Mouse (Mus musculus) thymus, adult 2 months (tissue): ENCODE measurements around the gene Heatr5a. TPM values are rescaled to one million over a fixed set of nuclear protein-coding genes. Genes with fewer than 3 reads are reported as not detected.

ENCODE experiments used
- DNase-seq: peaks from one replicate; pipeline ENCODE4 v3.0.0; 2021
- H3K27ac ChIP-seq: fragments of 200-500 bp; 2 replicates; pipeline ENCODE4 v1.5.1; 2012; ENCODE audit warnings: low read length, control low read depth; ENCODE audit not compliant: control insufficient read depth, insufficient read depth
- H3K27me3 ChIP-seq: fragments of 200-500 bp; 2 replicates; pipeline ENCODE4 v1.6.1; 2012; ENCODE audit warnings: mild to moderate bottlenecking, low read length, moderate library complexity, mixed read lengths; ENCODE audit not compliant: control insufficient read depth, insufficient read depth
- H3K36me3 ChIP-seq: fragments of 200-500 bp; 2 replicates; pipeline ENCODE4 v1.6.1; 2012; ENCODE audit warnings: mild to moderate bottlenecking, low read length, moderate library complexity; ENCODE audit not compliant: control insufficient read depth, insufficient read depth
- H3K4me1 ChIP-seq: fragments of 200-500 bp; replicated peaks from 2 replicates; pipeline ENCODE4 v1.6.1; 2012; ENCODE audit warnings: low read length; ENCODE audit not compliant: control insufficient read depth, insufficient read depth
- H3K4me3 ChIP-seq: fragments of 200-500 bp; 2 replicates; pipeline ENCODE4 v1.5.1; 2012; ENCODE audit warnings: mild to moderate bottlenecking, low read length, control low read depth, moderate library complexity; ENCODE audit not compliant: control insufficient read depth, insufficient read depth
- CTCF ChIP-seq: fragments of 200-500 bp; IDR thresholded peaks from 2 replicates; pipeline ENCODE4 v1.5.1; 2012; ENCODE audit warnings: mild to moderate bottlenecking, control low read depth, low read length, moderate library complexity, borderline replicate concordance; ENCODE audit not compliant: control insufficient read depth, poor library complexity, insufficient read depth; ENCODE audit errors: extremely low read depth
- POLR2A ChIP-seq: fragments of 200-500 bp; IDR thresholded peaks from 2 replicates; pipeline ENCODE4 v1.6.1; 2012; ENCODE audit warnings: mild to moderate bottlenecking, low read length, control low read depth, moderate library complexity; ENCODE audit not compliant: control insufficient read depth, poor library complexity, insufficient read depth; ENCODE audit errors: extremely low read depth
- WGBS: fragments of 180-500 bp; shearing (Covaris S2); methylation state at CpG from one replicate; pipeline ENCODE4 v1.1.7; 2018; 5-methylcytosine and 5-hydroxymethylcytosine counted together
- polyA plus RNA-seq: library from polyadenylated mRNA; depleted of rRNA; stranded (reverse); fragments of >200 nt; gene quantifications from 2 replicates; pipeline ENCODE4 v1.2.3, GENCODE M21; 2012

Gene Heatr5a
- polyA plus RNA-seq, 1 experiment: 39.9 TPM

- DNase-seq: peak; percentile 28
- peak overlapping the region; percentile 89 for H3K27ac ChIP-seq
- WGBS: 30% methylated on average over 4 of the region's 4 CpGs
- H3K36me3 ChIP-seq: no peaks in the 10 kb centered on the region
- no peak overlapping the region for H3K4me3 ChIP-seq
- TF ChIP-seq CTCF: no peak
- no peak for TF ChIP-seq POLR2A
- H3K4me1 ChIP-seq: peaks cover 45% of the 10 kb centered on the region
- H3K27me3 ChIP-seq: no peaks in the 10 kb centered on the region
Observed at GRCm38 (mm10) chr12:51865790-51866179, 105.3 kb downstream of the Heatr5a start.

GRCm38 (mm10) chr12:51865061-51865789, 105.9 kb downstream of the Heatr5a start:
- 61% methylated on average over 9 of the region's 9 CpGs for WGBS
- no peaks in the 10 kb centered on the region for H3K27me3 ChIP-seq
- H3K4me1 ChIP-seq: peaks cover 42% of the 10 kb centered on the region
- H3K4me3 ChIP-seq: no peak overlapping the region
- no peaks in the 10 kb centered on the region for H3K36me3 ChIP-seq
- H3K27ac ChIP-seq: peak overlapping the region; percentile 66
- no peak for TF ChIP-seq CTCF
- TF ChIP-seq POLR2A: no peak
- no peak for DNase-seq

- Histone ChIP-seq H3K4me3 (no peak overlapping the region), H3K27me3 (no peaks in the 10 kb centered on the region), H3K27ac (no peak overlapping the region), H3K4me1 (peaks cover 39% of the 10 kb centered on the region), H3K36me3 (no peaks in the 10 kb centered on the region)
- 74% methylated on average over 14 of the region's 14 CpGs for WGBS
- no peak for DNase-seq
- TF ChIP-seq POLR2A (no peak), CTCF (no peak)
Observed at GRCm38 (mm10) chr12:51863116-51864002, 107.8 kb downstream of the Heatr5a start.

DNA sequence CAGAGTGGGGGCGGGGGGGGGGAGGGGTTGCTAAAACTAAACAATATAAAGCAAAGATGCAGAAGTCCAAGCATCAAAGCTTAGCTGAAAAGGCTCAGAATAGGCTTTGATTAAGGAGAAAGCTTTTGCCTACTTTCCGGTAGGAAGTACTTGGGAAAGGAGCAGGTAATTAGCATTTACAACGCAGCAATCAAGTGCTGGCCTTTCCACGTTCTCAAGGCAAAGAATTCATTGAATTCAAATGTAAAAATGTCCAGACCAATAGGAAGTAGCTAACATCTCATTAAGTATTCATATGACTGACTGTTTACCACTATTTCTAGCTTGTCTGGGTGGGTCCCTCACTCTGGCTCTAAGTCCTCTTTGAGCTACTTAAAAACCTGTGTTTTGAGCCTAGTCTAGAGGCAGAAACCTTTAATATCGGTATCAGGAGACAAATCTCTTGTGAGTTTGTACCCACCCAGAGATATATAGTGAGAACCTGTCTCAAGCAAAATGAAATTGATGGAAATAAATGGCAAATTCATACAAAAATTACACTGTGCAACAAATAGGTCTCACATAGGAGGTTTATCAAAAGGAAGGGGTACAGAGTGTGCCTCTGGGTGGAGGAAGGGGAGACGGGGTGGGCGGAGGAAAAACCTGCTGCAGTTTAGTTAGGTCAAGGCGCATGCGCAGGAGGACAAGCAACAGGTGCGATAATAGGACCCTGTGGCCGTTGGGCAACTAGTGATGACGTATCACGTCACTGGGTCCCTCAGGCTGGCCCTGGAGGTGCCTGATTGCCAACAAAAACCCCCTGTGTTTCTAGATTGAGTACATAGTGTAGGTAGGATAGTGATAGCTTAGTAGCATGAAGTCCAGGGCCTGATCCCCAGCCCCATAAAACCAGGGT, 112.7 kb downstream of the Heatr5a start:
- no peak for TF ChIP-seq CTCF
- TF ChIP-seq POLR2A: no peak
- no peak for DNase-seq
- no peaks in the 10 kb centered on the region for H3K27me3 ChIP-seq
- no peak overlapping the region for H3K4me3 ChIP-seq
- H3K27ac ChIP-seq: no peak overlapping the region
- no peaks in the 10 kb centered on the region for H3K36me3 ChIP-seq
- 88% methylated on average over 13 of the region's 13 CpGs for WGBS
- H3K4me1 ChIP-seq: peaks cover 9% of the 10 kb centered on the region

- Histone ChIP-seq H3K27ac (no peak overlapping the region), H3K27me3 (no peaks in the 10 kb centered on the region), H3K4me1 (peaks cover 3% of the 10 kb centered on the region), H3K4me3 (no peak overlapping the region), H3K36me3 (no peaks in the 10 kb centered on the region)
- TF ChIP-seq POLR2A: no peak
- no peak for DNase-seq
- 16% methylated on average over 8 of the region's 8 CpGs for whole genome bisulfite sequencing
Observed at GRCm38 (mm10) chr12:51856768-51857295, 114.3 kb downstream of the Heatr5a start.

GRCm38 (mm10) chr12:51855872-51856271, 115.2 kb downstream of the Heatr5a start:
- 65% methylated on average over 2 of the region's 2 CpGs for WGBS

More at GRCm38 (mm10) chr12:51855872-51856271, 115.2 kb downstream of the Heatr5a start:
- no peak overlapping the region for H3K4me3 ChIP-seq
- H3K36me3 ChIP-seq: no peaks in the 10 kb centered on the region
- H3K4me1 ChIP-seq: peaks cover 3% of the 10 kb centered on the region
- no peak for DNase-seq
- peak overlapping the region; percentile 72; the same call in 1 of the 2 replicates for H3K27ac ChIP-seq
- no peaks in the 10 kb centered on the region for H3K27me3 ChIP-seq
- TF ChIP-seq CTCF (no peak), POLR2A (no peak)
